Mouse (Mus musculus): Measurements from ENCODE around the gene Cux2.

GRCm38 (mm10) chr5:121968416-121968815, 81.5 kb downstream of the Cux2 start:
- TF ChIP-seq POLR2A (IDR thresholded peaks at IDR 0.05; ENCODE audit: borderline replicate concordance, low read depth, low read length) = no peak
- TF ChIP-seq CTCF (IDR thresholded peaks at IDR 0.05; ENCODE audit: low read depth, low read length) = no peak

Measured in bone marrow macrophage, adult 2 months (primary cell).